In the genomic region with DNA sequence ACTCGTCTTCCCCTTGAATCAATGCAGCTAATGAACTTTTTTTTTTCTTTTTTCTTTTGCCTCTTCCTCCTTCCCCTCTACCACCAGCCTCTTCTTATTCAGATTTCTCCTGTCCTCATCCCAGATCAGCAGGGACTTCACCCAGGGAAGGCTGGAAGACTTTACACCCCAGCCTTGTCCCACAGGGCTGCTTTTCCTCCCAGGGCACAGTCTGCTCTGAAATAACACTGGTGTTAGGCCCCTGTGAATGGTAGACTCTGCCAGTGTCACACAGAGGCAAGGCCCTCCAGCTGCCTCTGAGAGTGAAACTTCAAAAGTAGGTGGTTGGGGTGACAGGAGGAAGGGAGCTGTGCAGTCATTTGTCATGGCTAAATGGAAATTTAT, we compare ENCODE assay signal across 17 mouse cellular contexts.
DNase-seq lines count a peak whose midpoint lies in the region; ATAC-seq and TF ChIP-seq lines count a peak whose summit lies in the region.
"Had no signal": no experiment of that assay in that cellular context is flagged by ENCODE, and none has a peak within 500 bp of the region (broad histone marks: within the 10 kb centered on the region; RNA-seq: fewer than 3 reads in every experiment).

No protein-coding gene starts in this region.

- no peaks in the 10 kb centered on the region for H3K9me3 ChIP-seq in embryonic facial prominence, embryonic 12.5 days
- no peaks in the 10 kb centered on the region for H3K9me3 ChIP-seq in embryonic facial prominence, embryonic 10.5 days
- H3K9me3 ChIP-seq in heart, embryonic 16.5 days (replicated peaks; ENCODE audit: control insufficient read depth, low read length) = no peaks in the 10 kb centered on the region
- H3K9me3 ChIP-seq in intestine, embryonic 15.5 days = no peaks in the 10 kb centered on the region
- no peaks in the 10 kb centered on the region for H3K9me3 ChIP-seq in intestine, embryonic 16.5 days (ENCODE audit: control insufficient read depth, low read length)
- H3K9me3 ChIP-seq in stomach, embryonic 16.5 days (replicated peaks; ENCODE audit: control insufficient read depth, low read length) = no peaks in the 10 kb centered on the region
- H3K9me3 ChIP-seq in stomach, postnatal 0 days (ENCODE audit: control insufficient read depth, low read length) = no peaks in the 10 kb centered on the region
- H3K9me3 ChIP-seq: heart, embryonic 10.5 days; kidney, embryonic 15.5 days; liver, embryonic 13.5 days had no signal

- H3K27ac ChIP-seq in embryonic facial prominence, embryonic 12.5 days = no peak overlapping the region
- H3K27ac ChIP-seq in embryonic facial prominence, embryonic 10.5 days (replicated peaks) = no peak overlapping the region
- H3K27ac ChIP-seq in heart, embryonic 16.5 days (ENCODE audit: low read length) = no peak overlapping the region
- peak overlapping the region; percentile 11; the same call in 1 of the 2 replicates for H3K27ac ChIP-seq in intestine, embryonic 15.5 days
- no peak overlapping the region for H3K27ac ChIP-seq in intestine, embryonic 16.5 days (ENCODE audit: low read length)
- H3K27ac ChIP-seq in stomach, embryonic 16.5 days (ENCODE audit: low read length) = peak overlapping the region; percentile 2; the same call in 1 of the 2 replicates
- no peak overlapping the region for H3K27ac ChIP-seq in stomach, postnatal 0 days (replicated peaks)
- H3K27ac ChIP-seq: gastrocnemius, adult 2 months; heart, embryonic 10.5 days; kidney, embryonic 15.5 days; liver, embryonic 13.5 days had no signal

- peaks cover 13% of the 10 kb centered on the region for H3K4me1 ChIP-seq in embryonic facial prominence, embryonic 12.5 days
- peaks cover 12% of the 10 kb centered on the region for H3K4me1 ChIP-seq in embryonic facial prominence, embryonic 10.5 days
- peaks cover 9% of the 10 kb centered on the region for H3K4me1 ChIP-seq in heart, embryonic 16.5 days (ENCODE audit: control insufficient read depth, insufficient read depth, low read length)
- peaks cover 6% of the 10 kb centered on the region; the same call in 1 of the 2 replicates for H3K4me1 ChIP-seq in intestine, embryonic 15.5 days (replicated peaks)
- H3K4me1 ChIP-seq in intestine, embryonic 16.5 days (ENCODE audit: control insufficient read depth, insufficient read depth, low read length) = peaks cover 8% of the 10 kb centered on the region; the same call in 1 of the 2 replicates
- H3K4me1 ChIP-seq in stomach, embryonic 16.5 days (ENCODE audit: control insufficient read depth, insufficient read depth, low read length) = peaks cover 3% of the 10 kb centered on the region; the same call in 1 of the 2 replicates
- H3K4me1 ChIP-seq in stomach, postnatal 0 days (replicated peaks; ENCODE audit: control insufficient read depth, insufficient read depth) = no peaks in the 10 kb centered on the region
- H3K4me1 ChIP-seq: liver, embryonic 13.5 days had no signal

- H3K36me3 ChIP-seq in embryonic facial prominence, embryonic 12.5 days = no peaks in the 10 kb centered on the region
- no peaks in the 10 kb centered on the region for H3K36me3 ChIP-seq in embryonic facial prominence, embryonic 10.5 days (replicated peaks)
- no peaks in the 10 kb centered on the region for H3K36me3 ChIP-seq in heart, embryonic 16.5 days (ENCODE audit: control insufficient read depth, insufficient read depth)
- no peaks in the 10 kb centered on the region for H3K36me3 ChIP-seq in intestine, embryonic 15.5 days
- no peaks in the 10 kb centered on the region for H3K36me3 ChIP-seq in intestine, embryonic 16.5 days (ENCODE audit: control insufficient read depth, insufficient read depth, low read length)
- no peaks in the 10 kb centered on the region for H3K36me3 ChIP-seq in stomach, embryonic 16.5 days (ENCODE audit: control insufficient read depth, insufficient read depth, low read length)
- H3K36me3 ChIP-seq in stomach, postnatal 0 days (ENCODE audit: control insufficient read depth, insufficient read depth, low read length) = no peaks in the 10 kb centered on the region
- H3K36me3 ChIP-seq: heart, embryonic 10.5 days; kidney, embryonic 15.5 days; liver, embryonic 13.5 days had no signal

- DNase-seq in embryonic facial prominence, embryonic 10.5 days (ENCODE audit: low spot score) = no peak
- DNase-seq in heart, adult 9 months (ENCODE audit: low spot score in 2 of 2) = no peak
- DNase-seq in stomach, postnatal 0 days (ENCODE audit: low spot score) = no peak
- DNase-seq: adrenal gland, adult 8-10 months; cerebellum, adult 11-12 months; liver, embryonic 13.5 days; lung, adult 2 months had no signal

- WGBS in embryonic facial prominence, embryonic 12.5 days = 14% methylated on average over 1 of the region's 1 CpGs
- WGBS in embryonic facial prominence, embryonic 10.5 days = 8% methylated on average over 1 of the region's 1 CpGs
- WGBS in heart, embryonic 16.5 days = 25% methylated on average over 1 of the region's 1 CpGs
- WGBS in intestine, embryonic 15.5 days = 16% methylated on average over 1 of the region's 1 CpGs
- WGBS in intestine, embryonic 16.5 days = 12% methylated on average over 1 of the region's 1 CpGs
- 13% methylated on average over 1 of the region's 1 CpGs for WGBS in stomach, embryonic 16.5 days
- 18% methylated on average over 1 of the region's 1 CpGs for WGBS in stomach, postnatal 0 days

- no peak overlapping the region for H3K4me3 ChIP-seq in embryonic facial prominence, embryonic 12.5 days
- H3K4me3 ChIP-seq in embryonic facial prominence, embryonic 10.5 days = no peak overlapping the region
- no peak overlapping the region for H3K4me3 ChIP-seq in heart, embryonic 16.5 days (ENCODE audit: low read length)
- H3K4me3 ChIP-seq in intestine, embryonic 15.5 days (replicated peaks) = no peak overlapping the region
- H3K4me3 ChIP-seq in intestine, embryonic 16.5 days (ENCODE audit: low read length) = no peak overlapping the region
- H3K4me3 ChIP-seq in stomach, embryonic 16.5 days (replicated peaks; ENCODE audit: low read length) = no peak overlapping the region
- H3K4me3 ChIP-seq in stomach, postnatal 0 days (ENCODE audit: low read depth, low read length) = no peak overlapping the region
- H3K4me3 ChIP-seq: gastrocnemius, adult 2 months; heart, embryonic 10.5 days; kidney, embryonic 15.5 days; liver, embryonic 13.5 days had no signal

- no peak for TF ChIP-seq CTCF in stomach, postnatal 0 days (IDR thresholded peaks at IDR 0.05; ENCODE audit: low read depth)

- no peak for TF ChIP-seq EP300 in stomach, postnatal 0 days (optimal IDR thresholded peaks at IDR 0.05)

- H3K27me3 ChIP-seq in embryonic facial prominence, embryonic 12.5 days = no peaks in the 10 kb centered on the region
- 0 out of 2 replicates have a peak, but pooled peaks cover 12% of the 10 kb centered on the region for H3K27me3 ChIP-seq in embryonic facial prominence, embryonic 10.5 days (replicated peaks; ENCODE audit: low read depth, poor library complexity, severe bottlenecking)
- H3K27me3 ChIP-seq in heart, embryonic 16.5 days (ENCODE audit: control insufficient read depth, insufficient read depth, low read length) = no peaks in the 10 kb centered on the region
- no peaks in the 10 kb centered on the region for H3K27me3 ChIP-seq in intestine, embryonic 15.5 days (replicated peaks)
- no peaks in the 10 kb centered on the region for H3K27me3 ChIP-seq in intestine, embryonic 16.5 days (replicated peaks; ENCODE audit: control insufficient read depth, insufficient read depth, low read length)
- H3K27me3 ChIP-seq in stomach, embryonic 16.5 days (ENCODE audit: control insufficient read depth, insufficient read depth, low read length) = no peaks in the 10 kb centered on the region
- H3K27me3 ChIP-seq in stomach, postnatal 0 days (ENCODE audit: control insufficient read depth, insufficient read depth, low read length) = no peaks in the 10 kb centered on the region
- H3K27me3 ChIP-seq: liver, embryonic 13.5 days had no signal

- no peak overlapping the region for H3K9ac ChIP-seq in embryonic facial prominence, embryonic 12.5 days
- H3K9ac ChIP-seq in heart, embryonic 16.5 days (ENCODE audit: low read length) = no peak overlapping the region
- H3K9ac ChIP-seq in intestine, embryonic 15.5 days = no peak overlapping the region
- no peak overlapping the region for H3K9ac ChIP-seq in intestine, embryonic 16.5 days (ENCODE audit: low read depth, low read length)
- no peak overlapping the region for H3K9ac ChIP-seq in stomach, embryonic 16.5 days (ENCODE audit: low read length)
- no peak overlapping the region for H3K9ac ChIP-seq in stomach, postnatal 0 days (ENCODE audit: low read length)
- H3K9ac ChIP-seq: kidney, embryonic 15.5 days; liver, embryonic 13.5 days had no signal

- no peak for ATAC-seq in embryonic facial prominence, embryonic 12.5 days (ENCODE audit: insufficient number of reproducible peaks, insufficient read depth, low FRiP score, low TSS enrichment)
- ATAC-seq in heart, embryonic 16.5 days (replicated peaks; ENCODE audit: extremely low read depth, insufficient read depth, low FRiP score) = no peak
- no peak; the same call in 1 of the 2 replicates for ATAC-seq in intestine, embryonic 15.5 days
- ATAC-seq in intestine, embryonic 16.5 days = no peak
- no peak for ATAC-seq in stomach, embryonic 16.5 days (ENCODE audit: insufficient read depth, low FRiP score)
- no peak for ATAC-seq in stomach, postnatal 0 days (ENCODE audit: low FRiP score, low TSS enrichment)
- ATAC-seq: activated CD4-positive, CD25-positive, alpha-beta regulatory T cell, adult 4 months; inflammation-experienced regulatory T-cells, adult 6 months had no signal

- H3K4me2 ChIP-seq in embryonic facial prominence, embryonic 12.5 days (replicated peaks) = 0 out of 2 replicates have a peak overlapping the region, but pooled peaks have one; percentile 5
- H3K4me2 ChIP-seq in heart, embryonic 16.5 days (ENCODE audit: low read depth, low read length) = peak overlapping the region; percentile 28; the same call in 1 of the 2 replicates
- H3K4me2 ChIP-seq in intestine, embryonic 15.5 days (replicated peaks) = peak overlapping the region; percentile 26; the same call in 1 of the 2 replicates
- H3K4me2 ChIP-seq in intestine, embryonic 16.5 days (ENCODE audit: low read depth, low read length) = no peak overlapping the region
- H3K4me2 ChIP-seq in stomach, embryonic 16.5 days (ENCODE audit: low read depth, low read length) = no peak overlapping the region
- no peak overlapping the region for H3K4me2 ChIP-seq in stomach, postnatal 0 days (replicated peaks; ENCODE audit: low read depth)
- H3K4me2 ChIP-seq: kidney, embryonic 15.5 days; liver, embryonic 13.5 days had no signal

Comparison
In these comparisons a context has a peak if more than half of its experiments do, and no peak if none do; other contexts are left out.
1. H3K27ac ChIP-seq: peak in intestine, embryonic 15.5 days (single experiment) and stomach, embryonic 16.5 days (single experiment); none in embryonic facial prominence, embryonic 12.5 days (single experiment), embryonic facial prominence, embryonic 10.5 days (single experiment), heart, embryonic 16.5 days (single experiment), intestine, embryonic 16.5 days (single experiment) and stomach, postnatal 0 days (single experiment).
2. H3K4me2 ChIP-seq: peak in embryonic facial prominence, embryonic 12.5 days (single experiment), heart, embryonic 16.5 days (single experiment) and intestine, embryonic 15.5 days (single experiment); none in intestine, embryonic 16.5 days (single experiment), stomach, embryonic 16.5 days (single experiment) and stomach, postnatal 0 days (single experiment).